Mouse (Mus musculus) spleen, adult 2 months (tissue): Measurements from ENCODE around the gene A030014E15Rik. TPM values are rescaled to one million over a fixed set of nuclear protein-coding genes. Genes with fewer than 3 reads are reported as not detected.

Experiments used
- DNase-seq, 2 experiments: peaks; one replicate each; pipeline versions ENCODE4 v3.0.0 to v3.0.0-alpha.2; 2012 to 2021; ENCODE audit warnings: low spot score in 2 of 2, low read depth in 1 of 2
- H3K27ac ChIP-seq: fragments of 200-500 bp; 2 replicates; pipeline ENCODE4 v1.5.1; 2012; ENCODE audit warnings: low read length, inconsistent platforms; ENCODE audit not compliant: insufficient read depth
- H3K27me3 ChIP-seq: fragments of 200-500 bp; 2 replicates; pipeline ENCODE4 v1.6.1; 2012; ENCODE audit warnings: mild to moderate bottlenecking, moderate library complexity, low read length, inconsistent platforms; ENCODE audit not compliant: control insufficient read depth, insufficient read depth
- H3K36me3 ChIP-seq: fragments of 200-500 bp; 2 replicates; pipeline ENCODE4 v1.6.1; 2012; ENCODE audit warnings: mild to moderate bottlenecking, low read length, inconsistent platforms; ENCODE audit not compliant: control insufficient read depth, insufficient read depth
- H3K4me1 ChIP-seq: fragments of 200-500 bp; 2 replicates; pipeline ENCODE4 v1.6.1; 2011; ENCODE audit warnings: inconsistent platforms; ENCODE audit not compliant: control insufficient read depth, insufficient read depth, insufficient read length
- H3K4me3 ChIP-seq: fragments of 200-500 bp; 2 replicates; pipeline ENCODE4 v1.5.1; 2011; ENCODE audit warnings: mild to moderate bottlenecking, inconsistent platforms; ENCODE audit not compliant: insufficient read depth, insufficient read length; ENCODE audit errors: extremely low read depth
- CTCF ChIP-seq: fragments of 200-500 bp; IDR thresholded peaks from 2 replicates; pipeline ENCODE4 v1.5.1; 2011; ENCODE audit warnings: mild to moderate bottlenecking, inconsistent platforms; ENCODE audit not compliant: insufficient read depth, insufficient read length, insufficient replicate concordance; ENCODE audit errors: extremely low read depth
- POLR2A ChIP-seq: fragments of 200-500 bp; IDR thresholded peaks from 2 replicates; pipeline ENCODE4 v1.6.1; 2011; ENCODE audit warnings: low read depth, low read length, inconsistent platforms
- WGBS: fragments of 180-500 bp; shearing (Covaris S2); methylation state at CpG from one replicate; pipeline ENCODE4 v1.1.7; 2018; 5-methylcytosine and 5-hydroxymethylcytosine counted together
- polyA plus RNA-seq: library from polyadenylated mRNA; depleted of rRNA; stranded (reverse); fragments of >200 nt; gene quantifications from 2 replicates; pipeline ENCODE4 v1.2.3, GENCODE M21; 2012; rRNA removed

A030014E15Rik gene
- polyA plus RNA-seq, 1 experiment, result not detected

DNA sequence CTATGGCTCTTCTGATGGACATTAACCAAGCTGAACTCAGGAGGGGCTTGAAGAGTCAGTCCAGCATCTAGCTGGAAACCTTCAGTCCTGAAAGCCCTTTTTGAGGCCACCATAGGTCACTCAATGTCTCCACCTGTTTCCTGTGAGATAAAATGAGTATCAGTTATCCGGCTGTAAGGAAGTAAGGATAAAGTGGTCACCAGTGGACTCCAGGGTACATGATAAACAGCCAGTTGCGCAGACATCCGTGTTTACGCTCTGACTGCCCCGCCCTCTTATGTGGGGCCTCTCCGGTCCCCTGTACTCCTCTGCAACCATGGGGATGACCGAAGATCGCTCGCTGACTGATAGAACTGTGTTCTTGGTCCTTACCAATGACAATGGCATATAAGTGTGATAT, 49.6 kb downstream of the A030014E15Rik start:
- 50% methylated on average over 9 of the region's 9 CpGs for WGBS
- peak overlapping the region; percentile 62 for H3K27ac ChIP-seq
- H3K36me3 ChIP-seq, result no peaks in the 10 kb centered on the region
- H3K4me3 ChIP-seq, result no peak overlapping the region
- no peaks in the 10 kb centered on the region for H3K27me3 ChIP-seq
- TF ChIP-seq CTCF, result no peak
- TF ChIP-seq POLR2A, result no peak
- no peaks in the 10 kb centered on the region; the same call in 1 of the 2 replicates for H3K4me1 ChIP-seq
- no peak for DNase-seq

Other genes starting within 250 kb of the A030014E15Rik start
- gene Mff, start 200.0 kb upstream of the A030014E15Rik start, polyA plus RNA-seq, result 31.6 and 34.8 TPM in 2 replicates
- gene Tm4sf20, start 156.5 kb upstream of the A030014E15Rik start, polyA plus RNA-seq, result not detected in 2 replicates
- gene Gm47791, start 153.7 kb upstream of the A030014E15Rik start, polyA plus RNA-seq, result not detected in 2 replicates
- 32.2 and 41.1 TPM in 2 replicates for gene Agfg1, start 85.4 kb upstream of the A030014E15Rik start, polyA plus RNA-seq
- 1.2 and 1.4 TPM in 2 replicates for gene A030005L19Rik, start 11.6 kb upstream of the A030014E15Rik start, polyA plus RNA-seq
- gene Gm6217, start 6.5 kb downstream of the A030014E15Rik start, polyA plus RNA-seq, result not detected in 2 replicates
- not detected in 2 replicates for gene A030003K21Rik, start 18.5 kb downstream of the A030014E15Rik start, polyA plus RNA-seq
- gene Gm7544, start 31.1 kb downstream of the A030014E15Rik start, polyA plus RNA-seq, result not detected in 2 replicates
- gene Gm47955, start 35.4 kb downstream of the A030014E15Rik start, polyA plus RNA-seq, result not detected in 2 replicates
- not detected in 2 replicates for gene Gm47959, start 75.6 kb downstream of the A030014E15Rik start, polyA plus RNA-seq
- 0.13 and 0.21 TPM in 2 replicates for gene Slc19a3, start 113.5 kb downstream of the A030014E15Rik start, polyA plus RNA-seq
- not detected in 2 replicates for gene Krtap28-10, start 117.6 kb downstream of the A030014E15Rik start, polyA plus RNA-seq
- gene Gm47969, start 120.0 kb downstream of the A030014E15Rik start, polyA plus RNA-seq, result not detected in 2 replicates
- gene A030005K14Rik, start 134.5 kb downstream of the A030014E15Rik start, polyA plus RNA-seq, result not detected in 2 replicates
- not detected in 2 replicates for gene Krtap28-13, start 136.0 kb downstream of the A030014E15Rik start, polyA plus RNA-seq
- gene Ccl20, start 191.8 kb downstream of the A030014E15Rik start, polyA plus RNA-seq, result not detected in 2 replicates
- not detected in 2 replicates for gene Daw1, start 234.8 kb downstream of the A030014E15Rik start, polyA plus RNA-seq